28 mouse cellular contexts compared by ENCODE assay signal in genomic region chr12:98043436-98043835, GRCm38 (mm10).
DNase-seq lines count a peak whose midpoint lies in the region; ATAC-seq and TF ChIP-seq lines count a peak whose summit lies in the region.
"Had no signal": no experiment of that assay in that cellular context is flagged by ENCODE, and none has a peak within 500 bp of the region (broad histone marks: within the 10 kb centered on the region; RNA-seq: fewer than 3 reads in every experiment).

No protein-coding gene starts in this region.

- 62% methylated on average over 5 of the region's 5 CpGs for WGBS in embryonic facial prominence, embryonic 15.5 days
- 79% methylated on average over 5 of the region's 5 CpGs for WGBS in embryonic facial prominence, embryonic 10.5 days
- WGBS in hindbrain, embryonic 15.5 days = 65% methylated on average over 5 of the region's 5 CpGs
- WGBS in hindbrain, embryonic 11.5 days = 84% methylated on average over 5 of the region's 5 CpGs
- 75% methylated on average over 5 of the region's 5 CpGs for WGBS in midbrain, embryonic 13.5 days
- 75% methylated on average over 5 of the region's 5 CpGs for WGBS in midbrain, postnatal 0 days

- peak; percentile 29; the same call in 1 of the 2 replicates for ATAC-seq in embryonic facial prominence, embryonic 15.5 days (ENCODE audit: insufficient number of reproducible peaks, low FRiP score, low TSS enrichment, low read depth)
- ATAC-seq in hindbrain, embryonic 15.5 days (ENCODE audit: low FRiP score, low read depth) = peak; percentile 48; the same call in 1 of the 2 replicates
- no peak for ATAC-seq in hindbrain, embryonic 11.5 days (ENCODE audit: low FRiP score)
- ATAC-seq in midbrain, embryonic 13.5 days = peak; percentile 37; the same call in 1 of the 2 replicates
- ATAC-seq in midbrain, postnatal 0 days (ENCODE audit: low FRiP score) = no peak
- ATAC-seq: CD4-positive, CD25-positive, alpha-beta regulatory T cell, adult 4 months; hindbrain, embryonic 16.5 days; intestine, embryonic 15.5 days had no signal

- no peaks in the 10 kb centered on the region for H3K9me3 ChIP-seq in embryonic facial prominence, embryonic 15.5 days (replicated peaks)
- H3K9me3 ChIP-seq in embryonic facial prominence, embryonic 10.5 days = no peaks in the 10 kb centered on the region
- H3K9me3 ChIP-seq in hindbrain, embryonic 15.5 days = no peaks in the 10 kb centered on the region
- no peaks in the 10 kb centered on the region for H3K9me3 ChIP-seq in hindbrain, embryonic 11.5 days (ENCODE audit: control insufficient read depth, low read length)
- H3K9me3 ChIP-seq in midbrain, embryonic 13.5 days = no peaks in the 10 kb centered on the region
- no peaks in the 10 kb centered on the region for H3K9me3 ChIP-seq in midbrain, postnatal 0 days (ENCODE audit: low read length)
- H3K9me3 ChIP-seq: forebrain, embryonic 12.5 days; heart, embryonic 10.5 days; heart, embryonic 13.5 days; hindbrain, embryonic 12.5 days; intestine, embryonic 15.5 days had no signal

- no peaks in the 10 kb centered on the region for H3K27me3 ChIP-seq in embryonic facial prominence, embryonic 15.5 days
- no peaks in the 10 kb centered on the region for H3K27me3 ChIP-seq in embryonic facial prominence, embryonic 10.5 days (replicated peaks; ENCODE audit: low read depth, poor library complexity, severe bottlenecking)
- H3K27me3 ChIP-seq in hindbrain, embryonic 15.5 days = no peaks in the 10 kb centered on the region
- no peaks in the 10 kb centered on the region for H3K27me3 ChIP-seq in hindbrain, embryonic 11.5 days (ENCODE audit: control insufficient read depth, insufficient read depth, low read length)
- no peaks in the 10 kb centered on the region for H3K27me3 ChIP-seq in midbrain, embryonic 13.5 days
- H3K27me3 ChIP-seq in midbrain, postnatal 0 days (ENCODE audit: insufficient read depth, low read length) = no peaks in the 10 kb centered on the region
- H3K27me3 ChIP-seq: forebrain, embryonic 12.5 days; heart, embryonic 13.5 days; hindbrain, embryonic 12.5 days; intestine, embryonic 15.5 days had no signal

- no peaks in the 10 kb centered on the region for H3K4me1 ChIP-seq in embryonic facial prominence, embryonic 15.5 days
- no peaks in the 10 kb centered on the region for H3K4me1 ChIP-seq in embryonic facial prominence, embryonic 10.5 days
- H3K4me1 ChIP-seq in hindbrain, embryonic 15.5 days (replicated peaks) = no peaks in the 10 kb centered on the region
- H3K4me1 ChIP-seq in hindbrain, embryonic 11.5 days (replicated peaks; ENCODE audit: control insufficient read depth, insufficient read depth, low read length) = no peaks in the 10 kb centered on the region
- peaks cover 18% of the 10 kb centered on the region for H3K4me1 ChIP-seq in midbrain, embryonic 13.5 days (replicated peaks)
- H3K4me1 ChIP-seq in midbrain, postnatal 0 days (ENCODE audit: insufficient read depth, low read length) = no peaks in the 10 kb centered on the region
- H3K4me1 ChIP-seq: intestine, embryonic 15.5 days had no signal

- no peak overlapping the region for H3K9ac ChIP-seq in embryonic facial prominence, embryonic 15.5 days
- H3K9ac ChIP-seq in hindbrain, embryonic 15.5 days = no peak overlapping the region
- no peak overlapping the region for H3K9ac ChIP-seq in hindbrain, embryonic 11.5 days (ENCODE audit: low read depth, low read length)
- H3K9ac ChIP-seq in midbrain, embryonic 13.5 days (replicated peaks) = no peak overlapping the region
- no peak overlapping the region for H3K9ac ChIP-seq in midbrain, postnatal 0 days (replicated peaks; ENCODE audit: low read length, poor library complexity, severe bottlenecking)
- H3K9ac ChIP-seq: forebrain, embryonic 12.5 days; heart, embryonic 13.5 days; hindbrain, embryonic 12.5 days; intestine, embryonic 15.5 days had no signal

- no peak overlapping the region for H3K4me2 ChIP-seq in embryonic facial prominence, embryonic 15.5 days (replicated peaks)
- no peak overlapping the region for H3K4me2 ChIP-seq in hindbrain, embryonic 15.5 days
- no peak overlapping the region for H3K4me2 ChIP-seq in hindbrain, embryonic 11.5 days (replicated peaks; ENCODE audit: low read depth, low read length)
- no peak overlapping the region for H3K4me2 ChIP-seq in midbrain, embryonic 13.5 days (replicated peaks)
- H3K4me2 ChIP-seq in midbrain, postnatal 0 days (ENCODE audit: low read depth, low read length, poor library complexity, severe bottlenecking) = no peak overlapping the region
- H3K4me2 ChIP-seq: forebrain, embryonic 12.5 days; heart, embryonic 13.5 days; hindbrain, embryonic 12.5 days; intestine, embryonic 15.5 days had no signal

- TF ChIP-seq CTCF in midbrain, postnatal 0 days (IDR thresholded peaks at IDR 0.05) = no peak

- H3K27ac ChIP-seq in embryonic facial prominence, embryonic 15.5 days (replicated peaks) = no peak overlapping the region
- H3K27ac ChIP-seq in embryonic facial prominence, embryonic 10.5 days (replicated peaks) = no peak overlapping the region
- H3K27ac ChIP-seq in hindbrain, embryonic 15.5 days (replicated peaks) = no peak overlapping the region
- no peak overlapping the region for H3K27ac ChIP-seq in hindbrain, embryonic 11.5 days (ENCODE audit: low read depth, low read length)
- no peak overlapping the region for H3K27ac ChIP-seq in midbrain, embryonic 13.5 days
- no peak overlapping the region for H3K27ac ChIP-seq in midbrain, postnatal 0 days (ENCODE audit: low read depth, low read length)
- H3K27ac ChIP-seq: forebrain, embryonic 12.5 days; gastrocnemius, adult 2 months; heart, embryonic 10.5 days; heart, embryonic 13.5 days; hindbrain, embryonic 12.5 days; intestine, embryonic 15.5 days had no signal

- no peak for DNase-seq in embryonic facial prominence, embryonic 10.5 days (ENCODE audit: low spot score)
- DNase-seq in hindbrain, embryonic 11.5 days (ENCODE audit: low spot score) = no peak
- no peak for DNase-seq in midbrain, postnatal 0 days (ENCODE audit: low spot score)
- DNase-seq in fibroblast of lung, adult 2 months (ENCODE audit: low read depth) = peak; percentile 52
- DNase-seq in kidney, adult 8-10 months = no peak
- DNase-seq: adrenal gland, postnatal 10 days; adrenal gland, postnatal 36 days; B cell, adult 2 months; cerebellum, adult 2 months; cerebellum, adult 9-11 months; cerebellum, postnatal 36 days; embryo, embryonic 11 days; gastrocnemius, adult 2 months; gastrocnemius, postnatal 14 days; heart, adult 18-20 months; heart, postnatal 14 days; heart, postnatal 4 days; kidney, adult 18-20 months had no signal

- H3K4me3 ChIP-seq in embryonic facial prominence, embryonic 15.5 days (replicated peaks) = no peak overlapping the region
- no peak overlapping the region for H3K4me3 ChIP-seq in embryonic facial prominence, embryonic 10.5 days
- no peak overlapping the region for H3K4me3 ChIP-seq in hindbrain, embryonic 15.5 days
- H3K4me3 ChIP-seq in hindbrain, embryonic 11.5 days (ENCODE audit: low read depth, low read length) = no peak overlapping the region
- no peak overlapping the region for H3K4me3 ChIP-seq in midbrain, embryonic 13.5 days (replicated peaks)
- H3K4me3 ChIP-seq in midbrain, postnatal 0 days (ENCODE audit: low read depth, low read length) = no peak overlapping the region
- H3K4me3 ChIP-seq: forebrain, embryonic 12.5 days; gastrocnemius, adult 2 months; heart, embryonic 10.5 days; heart, embryonic 13.5 days; hindbrain, embryonic 12.5 days; intestine, embryonic 15.5 days had no signal

- no peaks in the 10 kb centered on the region for H3K36me3 ChIP-seq in embryonic facial prominence, embryonic 15.5 days
- no peaks in the 10 kb centered on the region for H3K36me3 ChIP-seq in embryonic facial prominence, embryonic 10.5 days (replicated peaks)
- H3K36me3 ChIP-seq in hindbrain, embryonic 15.5 days = no peaks in the 10 kb centered on the region
- no peaks in the 10 kb centered on the region for H3K36me3 ChIP-seq in hindbrain, embryonic 11.5 days (ENCODE audit: control insufficient read depth, insufficient read depth, low read length)
- H3K36me3 ChIP-seq in midbrain, embryonic 13.5 days = no peaks in the 10 kb centered on the region
- H3K36me3 ChIP-seq in midbrain, postnatal 0 days (ENCODE audit: insufficient read depth, low read length) = no peaks in the 10 kb centered on the region
- H3K36me3 ChIP-seq: forebrain, embryonic 12.5 days; heart, embryonic 10.5 days; heart, embryonic 13.5 days; hindbrain, embryonic 12.5 days; intestine, embryonic 15.5 days had no signal

Comparison
In these comparisons a context has a peak if more than half of its experiments do, and no peak if none do; other contexts are left out.
1. ATAC-seq: peak in embryonic facial prominence, embryonic 15.5 days (single experiment), hindbrain, embryonic 15.5 days (single experiment) and midbrain, embryonic 13.5 days (single experiment); none in hindbrain, embryonic 11.5 days (single experiment) and midbrain, postnatal 0 days (single experiment).